Mouse (Mus musculus) bone marrow, adult 2 months (tissue): ENCODE results near the gene Gm10718. TPM values are rescaled to one million over a fixed set of nuclear protein-coding genes. Genes with fewer than 3 reads are reported as not detected.
"Not testable (repeated sequence)": the region's sequence is repeated elsewhere in the genome, so short reads cannot be mapped to it uniquely, and the experiment has no call there.

Source experiments
- H3K27ac ChIP-seq: fragments of 200-500 bp; 2 replicates; pipeline ENCODE4 v1.5.1; 2012; ENCODE audit warnings: low read depth, mild to moderate bottlenecking, control low read depth, inconsistent platforms, low read length; ENCODE audit not compliant: control insufficient read depth, poor library complexity, insufficient read depth
- H3K4me1 ChIP-seq: fragments of 200-500 bp; 2 replicates; pipeline ENCODE4 v1.6.1; 2011; ENCODE audit warnings: low read length; ENCODE audit not compliant: control insufficient read depth, insufficient read depth
- H3K4me3 ChIP-seq: fragments of 200-500 bp; replicated peaks from 2 replicates; pipeline ENCODE3; 2011; ENCODE audit warnings: mild to moderate bottlenecking, low read depth, low read length, control low read depth; ENCODE audit not compliant: control insufficient read depth
- WGBS: fragments of 180-500 bp; shearing (Covaris S2); methylation state at CpG from one replicate; pipeline ENCODE4 v1.1.7; 2018; 5-methylcytosine and 5-hydroxymethylcytosine counted together
- polyA plus RNA-seq: library from polyadenylated mRNA; stranded (reverse); fragments of >200 nt; gene quantifications from 2 replicates; pipeline ENCODE4 v1.2.4, GENCODE M21; 2011; ENCODE audit warnings: low replicate concordance; ENCODE audit not compliant: missing spikeins, insufficient read depth, insufficient read length

Gm10718 gene
- polyA plus RNA-seq, 1 experiment, result 14.1 TPM

DNA sequence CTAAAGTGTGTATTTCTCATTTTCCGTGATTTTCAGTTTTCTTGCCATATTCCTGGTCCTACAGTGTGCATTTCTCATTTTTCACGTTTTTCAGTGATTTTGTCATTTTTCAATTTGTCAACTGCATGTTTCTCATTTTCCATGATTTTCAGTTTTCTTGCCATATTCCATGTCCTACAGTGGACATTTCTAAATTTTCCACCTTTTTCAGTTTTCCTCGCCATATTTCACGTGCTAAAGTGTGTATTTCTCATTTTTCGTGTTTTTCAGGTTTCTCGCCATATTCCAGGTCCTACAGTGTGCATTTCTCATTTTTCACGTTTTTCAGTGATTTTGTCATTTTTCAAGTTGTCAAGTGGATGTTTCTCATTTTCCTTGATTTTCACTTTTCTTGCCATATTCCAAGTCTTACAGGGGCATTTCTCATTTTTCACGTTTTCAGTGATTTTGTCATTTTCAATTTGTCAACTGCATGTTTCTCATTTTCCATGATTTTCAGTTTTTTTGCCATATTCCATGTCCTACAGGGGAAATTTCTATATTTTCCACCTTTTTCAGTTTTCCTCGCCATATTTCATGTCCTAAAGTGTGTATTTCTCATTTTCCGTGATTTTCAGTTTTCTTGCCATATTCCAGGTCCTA lies 7.5 kb downstream of the Gm10718 start:
- not testable (repeated sequence) for H3K4me1 ChIP-seq, H3K4me3 ChIP-seq, H3K27ac ChIP-seq
- 59% methylated on average over 2 of the region's 10 CpGs for WGBS

DNA sequence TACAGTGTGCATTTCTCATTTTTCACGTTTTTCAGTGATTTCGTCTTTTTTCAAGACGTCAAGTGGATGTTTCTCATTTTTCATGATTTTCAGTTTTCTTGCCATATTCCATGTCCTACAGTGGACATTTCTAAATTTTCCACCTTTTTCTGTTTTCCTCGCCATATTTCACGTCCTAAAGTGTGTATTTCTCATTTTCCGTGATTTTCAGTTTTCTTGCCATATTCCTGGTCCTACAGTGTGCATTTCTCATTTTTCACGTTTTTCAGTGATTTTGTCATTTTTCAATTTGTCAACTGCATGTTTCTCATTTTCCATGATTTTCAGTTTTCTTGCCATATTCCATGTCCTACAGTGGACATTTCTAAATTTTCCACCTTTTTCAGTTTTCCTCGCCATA lies 11.0 kb downstream of the Gm10718 start, which contains the start of gene Gm17535:
Gm17535 (plus strand) TSS at position 301 of the 400 bp plus-strand sequence.
- H3K4me1 ChIP-seq, H3K4me3 ChIP-seq, H3K27ac ChIP-seq: not testable (repeated sequence)
- 80% methylated on average over 1 of the region's 8 CpGs for WGBS

GRCm38 (mm10) chr9:3036577-3036976 lies 13.2 kb downstream of the Gm10718 start, which contains the start of gene Gm10715:
TSS of gene Gm10715 (plus strand) at chr9:3036877.
- WGBS, result 75% methylated on average over 8 of the region's 8 CpGs
- H3K27ac ChIP-seq, H3K4me3 ChIP-seq, H3K4me1 ChIP-seq: not testable (repeated sequence)

- H3K4me3 ChIP-seq, H3K4me1 ChIP-seq, H3K27ac ChIP-seq: not testable (repeated sequence)
- 61% methylated on average over 4 of the region's 4 CpGs for WGBS
Measured at GRCm38 (mm10) chr9:3038161-3038560, 14.8 kb downstream of the Gm10718 start.

Other genes starting within 250 kb of the Gm10718 start
- gene Gm10722, start 22.6 kb upstream of the Gm10718 start, polyA plus RNA-seq, result 8.7 and 13.6 TPM in 2 replicates
- gene Gm11168, start 20.2 kb upstream of the Gm10718 start, polyA plus RNA-seq, result 143 and 256 TPM in 2 replicates
- not detected in 2 replicates for gene Gm10721, start 10.4 kb upstream of the Gm10718 start, polyA plus RNA-seq
- gene Gm10720, start 7.9 kb upstream of the Gm10718 start, polyA plus RNA-seq, result not detected in 2 replicates
- 56.3 and 148 TPM in 2 replicates for gene Gm10719, start 6.1 kb upstream of the Gm10718 start, polyA plus RNA-seq
- gene Gm10717, start 1.9 kb downstream of the Gm10718 start, polyA plus RNA-seq, result 69.8 and 213 TPM in 2 replicates
- gene Gm17535, start 11.1 kb downstream of the Gm10718 start, polyA plus RNA-seq, result 2.3 TPM in 1 of 2 replicates, not detected in the other
- gene Gm10715, start 13.3 kb downstream of the Gm10718 start, polyA plus RNA-seq, result 7.2 and 33.9 TPM in 2 replicates